Mouse (Mus musculus) leukemia stem cell, adult 10-12 weeks (primary cell): ENCODE data around the gene Kazald1. TPM values are rescaled to one million over a fixed set of nuclear protein-coding genes. Genes with fewer than 3 reads are reported as not detected.

Experiments
- polyA plus RNA-seq: library from polyadenylated mRNA; stranded (reverse); fragments of >175 nt; gene quantifications from 2 replicates; pipeline ENCODE4 v1.2.3, GENCODE M21; 2012; ENCODE audit warnings: low replicate concordance

Kazald1 gene
- polyA plus RNA-seq, result 0.38 and 0.93 TPM in 2 replicates

GRCm38 (mm10) chr19:45074580-45075322 is at the start of gene Kazald1:
Gene Kazald1 (plus strand): TSS chr19:45075241.

GRCm38 (mm10) chr19:45045651-45046050 is 29.4 kb upstream of the Kazald1 start, which contains the start of gene Pdzd7:
Gene Pdzd7 (minus strand): TSS chr19:45045717.

GRCm38 (mm10) chr19:45047417-45047934 is 27.6 kb upstream of the Kazald1 start, which contains the start of gene Sfxn3:
Gene Sfxn3 (plus strand): TSS chr19:45047503.

Other genes starting within 250 kb of the Kazald1 start
- gene Slf2, start 144.1 kb upstream of the Kazald1 start, polyA plus RNA-seq, result 40.5 and 52.5 TPM in 2 replicates
- gene Sema4g, start 86.1 kb upstream of the Kazald1 start, polyA plus RNA-seq, result 0.09 and 0.15 TPM in 2 replicates
- 7.4 and 9.3 TPM in 2 replicates for gene Twnk, start 69.6 kb upstream of the Kazald1 start, polyA plus RNA-seq
- 57.7 and 59.5 TPM in 2 replicates for gene Mrpl43, start 68.8 kb upstream of the Kazald1 start, polyA plus RNA-seq
- 19.5 and 26.3 TPM in 2 replicates for gene Lzts2, start 60.8 kb upstream of the Kazald1 start, polyA plus RNA-seq
- 0.15 TPM in 1 of 2 replicates, not detected in the other for gene Pdzd7, start 29.5 kb upstream of the Kazald1 start, polyA plus RNA-seq
- gene Sfxn3, start 27.7 kb upstream of the Kazald1 start, polyA plus RNA-seq, result 1.5 and 2.9 TPM in 2 replicates
- gene Tlx1, start 75.4 kb downstream of the Kazald1 start, polyA plus RNA-seq, result 1.9 and 4.5 TPM in 2 replicates
- gene Lbx1, start 160.6 kb downstream of the Kazald1 start, polyA plus RNA-seq, result 0.07 TPM in 1 of 2 replicates, not detected in the other